Mouse (Mus musculus) spleen, adult 12 weeks (tissue): ENCODE data around the gene Acta2.
"Not testable (repeated sequence)": the region's sequence is repeated elsewhere in the genome, so short reads cannot be mapped to it uniquely, and the experiment has no call there.

Experiments used
- DNase-seq: peaks from one replicate; pipeline ENCODE4 v3.0.0; 2022; ENCODE audit warnings: low spot score

Acta2 gene

GRCm38 (mm10) chr19:34220732-34221380, 34.5 kb downstream of the Acta2 start:
- DNase-seq = no peak

GRCm38 (mm10) chr19:34219260-34219968, 36.0 kb downstream of the Acta2 start:
- no peak for DNase-seq

GRCm38 (mm10) chr19:34217761-34218160, 37.6 kb downstream of the Acta2 start:
- no peak for DNase-seq

- no peak for DNase-seq
Measured at GRCm38 (mm10) chr19:34216956-34217355, 38.4 kb downstream of the Acta2 start.

GRCm38 (mm10) chr19:34214136-34214535, 41.3 kb downstream of the Acta2 start:
- DNase-seq = no peak

GRCm38 (mm10) chr19:34213251-34213645, 42.1 kb downstream of the Acta2 start:
- no peak for DNase-seq

- DNase-seq = no peak
Measured at GRCm38 (mm10) chr19:34212489-34213250, 42.7 kb downstream of the Acta2 start.

- DNase-seq = no peak
Measured at GRCm38 (mm10) chr19:34210841-34211240, 44.5 kb downstream of the Acta2 start.

- no peak for DNase-seq
Measured at GRCm38 (mm10) chr19:34209930-34210581, 45.3 kb downstream of the Acta2 start.

GRCm38 (mm10) chr19:34209031-34209430, 46.4 kb downstream of the Acta2 start:
- no peak for DNase-seq

- no peak for DNase-seq
Measured at GRCm38 (mm10) chr19:34206760-34207440, 48.5 kb downstream of the Acta2 start.

- DNase-seq = not testable (repeated sequence)
Measured at GRCm38 (mm10) chr19:34206128-34206527, 49.3 kb downstream of the Acta2 start.

- DNase-seq = no peak
Measured at GRCm38 (mm10) chr19:34202668-34203067, 52.7 kb downstream of the Acta2 start.

GRCm38 (mm10) chr19:34199488-34199887, 55.9 kb downstream of the Acta2 start:
- DNase-seq = no peak

- DNase-seq = no peak
Measured at GRCm38 (mm10) chr19:34198901-34199300, 56.5 kb downstream of the Acta2 start.

- DNase-seq = no peak
Measured at GRCm38 (mm10) chr19:34198066-34198465, 57.3 kb downstream of the Acta2 start.

GRCm38 (mm10) chr19:34195031-34195430, 60.4 kb downstream of the Acta2 start:
- DNase-seq = no peak

GRCm38 (mm10) chr19:34194132-34194745, 61.2 kb downstream of the Acta2 start:
- no peak for DNase-seq

GRCm38 (mm10) chr19:34193683-34194082, 61.7 kb downstream of the Acta2 start:
- no peak for DNase-seq

- DNase-seq = no peak
Measured at GRCm38 (mm10) chr19:34193149-34193548, 62.2 kb downstream of the Acta2 start.
